In the genomic region with DNA sequence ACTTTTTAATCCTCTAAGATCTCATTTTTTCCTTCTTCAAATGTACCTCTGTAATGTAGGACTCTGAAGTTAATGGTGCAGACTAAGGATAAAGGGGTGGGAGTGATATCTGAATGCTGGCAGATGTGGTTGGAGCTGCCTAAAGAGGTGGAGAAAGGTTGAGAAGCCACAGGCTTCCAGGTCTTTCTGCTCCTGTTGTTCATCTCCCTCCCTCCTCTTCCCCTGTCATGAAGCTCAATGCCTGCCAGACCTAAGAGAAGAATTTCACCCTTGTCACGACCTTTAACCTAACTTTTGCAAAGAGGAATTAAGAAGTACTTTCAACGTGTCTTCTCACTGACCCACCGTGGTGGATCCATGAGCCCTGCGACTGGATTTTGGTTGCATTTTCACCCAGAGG, we compare ENCODE assay signal across 28 mouse cellular contexts.
DNase-seq lines count a peak whose midpoint lies in the region; ATAC-seq and TF ChIP-seq lines count a peak whose summit lies in the region.
"Had no signal": no experiment of that assay in that cellular context is flagged by ENCODE, and none has a peak within 500 bp of the region (broad histone marks: within the 10 kb centered on the region; RNA-seq: fewer than 3 reads in every experiment).

No protein-coding gene starts in this region.

- no peak for TF ChIP-seq POLR2A in lung, adult 2 months (IDR thresholded peaks at IDR 0.05; ENCODE audit: borderline replicate concordance, extremely low read depth, low read depth, low read length)

- ATAC-seq in intestine, postnatal 0 days: no peak
- no peak for ATAC-seq in intestine, embryonic 15.5 days
- ATAC-seq in heart, postnatal 0 days (ENCODE audit: insufficient read depth, low read depth): peak; percentile 62; the same call in 1 of the 2 replicates
- ATAC-seq: forebrain, embryonic 14.5 days; midbrain, embryonic 15.5 days had no signal

- no peaks in the 10 kb centered on the region for H3K9me3 ChIP-seq in intestine, postnatal 0 days (ENCODE audit: control insufficient read depth)
- no peaks in the 10 kb centered on the region for H3K9me3 ChIP-seq in intestine, embryonic 15.5 days
- H3K9me3 ChIP-seq in heart, postnatal 0 days (replicated peaks; ENCODE audit: control insufficient read depth, low read length): no peaks in the 10 kb centered on the region
- H3K9me3 ChIP-seq: embryonic facial prominence, embryonic 12.5 days; hindbrain, embryonic 10.5 days; hindbrain, embryonic 15.5 days; midbrain, embryonic 15.5 days; neural tube, embryonic 15.5 days; stomach, embryonic 15.5 days had no signal

- H3K27ac ChIP-seq in intestine, postnatal 0 days (ENCODE audit: low read depth, low read length): peak overlapping the region; percentile 41; the same call in 1 of the 2 replicates
- no peak overlapping the region for H3K27ac ChIP-seq in intestine, embryonic 15.5 days
- H3K27ac ChIP-seq in heart, postnatal 0 days (ENCODE audit: low read depth): peak overlapping the region; percentile 74
- H3K27ac ChIP-seq: embryonic facial prominence, embryonic 12.5 days; hindbrain, embryonic 10.5 days; hindbrain, embryonic 15.5 days; liver, embryonic 14.5 days; midbrain, embryonic 15.5 days; neural tube, embryonic 15.5 days; stomach, embryonic 15.5 days had no signal

- peak; percentile 85 for DNase-seq in heart, adult 11 months
- DNase-seq in heart, postnatal 14 days: no peak
- peak; percentile 60 for DNase-seq in heart, postnatal 0 days (ENCODE audit: low spot score)
- no peak for DNase-seq in lung, adult 2 months
- no peak for DNase-seq in spleen, postnatal 4 days (ENCODE audit: low spot score in 2 of 2)
- DNase-seq: adrenal gland, adult 8-10 months; cerebellum, adult 8-10 months; cerebellum, postnatal 25 days; gastrocnemius, postnatal 25 days; kidney, adult 9 months; kidney, postnatal 10 days; layer of hippocampus, adult 9-11 months; liver; lung, embryonic 14.5 days; lung, postnatal 14 days; retina, postnatal 1 day; right cerebral cortex, postnatal 14 days had no signal

- H3K4me3 ChIP-seq in intestine, postnatal 0 days (ENCODE audit: low read depth, low read length): no peak overlapping the region
- no peak overlapping the region for H3K4me3 ChIP-seq in intestine, embryonic 15.5 days (replicated peaks)
- H3K4me3 ChIP-seq in heart, postnatal 0 days (ENCODE audit: low read depth, low read length): no peak overlapping the region
- H3K4me3 ChIP-seq in lung, adult 2 months (replicated peaks; ENCODE audit: extremely low read depth, low read depth, low read length): no peak overlapping the region
- H3K4me3 ChIP-seq: embryonic facial prominence, embryonic 12.5 days; hindbrain, embryonic 10.5 days; hindbrain, embryonic 15.5 days; midbrain, embryonic 15.5 days; neural tube, embryonic 15.5 days; stomach, embryonic 15.5 days had no signal

- H3K4me1 ChIP-seq in intestine, postnatal 0 days (replicated peaks; ENCODE audit: control insufficient read depth, insufficient read depth, low read length): peaks cover 11% of the 10 kb centered on the region; the same call in 1 of the 2 replicates
- H3K4me1 ChIP-seq in intestine, embryonic 15.5 days (replicated peaks): peaks cover 8% of the 10 kb centered on the region; the same call in 1 of the 2 replicates
- peaks cover 33% of the 10 kb centered on the region; the same call in 1 of the 2 replicates for H3K4me1 ChIP-seq in heart, postnatal 0 days (ENCODE audit: control insufficient read depth, insufficient read depth)
- peaks cover 10% of the 10 kb centered on the region for H3K4me1 ChIP-seq in lung, adult 2 months (ENCODE audit: control insufficient read depth, insufficient read depth, low read length)
- H3K4me1 ChIP-seq: embryonic facial prominence, embryonic 12.5 days; hindbrain, embryonic 15.5 days; midbrain, embryonic 15.5 days; neural tube, embryonic 15.5 days; stomach, embryonic 15.5 days had no signal

- intact Hi-C loops in heart, postnatal 14 days (cut with DNase I): no loop called here

- H3K27me3 ChIP-seq in intestine, postnatal 0 days (replicated peaks; ENCODE audit: control insufficient read depth, insufficient read depth, low read length): no peaks in the 10 kb centered on the region
- no peaks in the 10 kb centered on the region for H3K27me3 ChIP-seq in intestine, embryonic 15.5 days (replicated peaks)
- H3K27me3 ChIP-seq in heart, postnatal 0 days (ENCODE audit: control insufficient read depth, insufficient read depth, low read length): no peaks in the 10 kb centered on the region
- H3K27me3 ChIP-seq: embryonic facial prominence, embryonic 12.5 days; hindbrain, embryonic 15.5 days; midbrain, embryonic 15.5 days; neural tube, embryonic 15.5 days; stomach, embryonic 15.5 days had no signal

- no peak overlapping the region for H3K4me2 ChIP-seq in intestine, postnatal 0 days (replicated peaks; ENCODE audit: low read depth)
- no peak overlapping the region for H3K4me2 ChIP-seq in intestine, embryonic 15.5 days (replicated peaks)
- no peak overlapping the region for H3K4me2 ChIP-seq in heart, postnatal 0 days (ENCODE audit: low read depth, low read length)
- H3K4me2 ChIP-seq: embryonic facial prominence, embryonic 12.5 days; hindbrain, embryonic 15.5 days; lung, embryonic 14.5 days; midbrain, embryonic 15.5 days; neural tube, embryonic 15.5 days; stomach, embryonic 15.5 days had no signal

- no peaks in the 10 kb centered on the region for H3K36me3 ChIP-seq in intestine, postnatal 0 days (ENCODE audit: control insufficient read depth, insufficient read depth)
- H3K36me3 ChIP-seq in intestine, embryonic 15.5 days: no peaks in the 10 kb centered on the region
- H3K36me3 ChIP-seq in heart, postnatal 0 days (replicated peaks; ENCODE audit: control insufficient read depth, insufficient read depth, low read length): no peaks in the 10 kb centered on the region
- H3K36me3 ChIP-seq: embryonic facial prominence, embryonic 12.5 days; G1E; hindbrain, embryonic 10.5 days; hindbrain, embryonic 15.5 days; midbrain, embryonic 15.5 days; neural tube, embryonic 15.5 days; stomach, embryonic 15.5 days had no signal

- WGBS in intestine, postnatal 0 days: 68% methylated on average over 4 of the region's 4 CpGs
- WGBS in intestine, embryonic 15.5 days: 48% methylated on average over 4 of the region's 4 CpGs
- 26% methylated on average over 4 of the region's 4 CpGs for WGBS in heart, postnatal 0 days
- WGBS in lung, adult 2 months: 54% methylated on average over 4 of the region's 4 CpGs

- no peak overlapping the region for H3K9ac ChIP-seq in intestine, postnatal 0 days (ENCODE audit: low read depth, low read length)
- no peak overlapping the region for H3K9ac ChIP-seq in intestine, embryonic 15.5 days
- no peak overlapping the region for H3K9ac ChIP-seq in heart, postnatal 0 days (replicated peaks; ENCODE audit: low read depth, low read length)
- H3K9ac ChIP-seq: embryonic facial prominence, embryonic 12.5 days; hindbrain, embryonic 15.5 days; liver, embryonic 14.5 days; lung, embryonic 14.5 days; midbrain, embryonic 15.5 days; neural tube, embryonic 15.5 days; stomach, embryonic 15.5 days had no signal

- TF ChIP-seq EP300 in heart, postnatal 0 days (IDR thresholded peaks at IDR 0.05; ENCODE audit: low read depth): no peak

- no peak for TF ChIP-seq CTCF in intestine, postnatal 0 days (IDR thresholded peaks at IDR 0.05; ENCODE audit: low read depth)
- no peak for TF ChIP-seq CTCF in heart, postnatal 0 days (IDR thresholded peaks at IDR 0.05; ENCODE audit: low read depth)
- no peak for TF ChIP-seq CTCF in lung, adult 2 months (IDR thresholded peaks at IDR 0.05; ENCODE audit: insufficient read depth, low read length)

Comparison
In these comparisons a context has a peak if more than half of its experiments do, and no peak if none do; other contexts are left out.
1. DNase-seq: peak in heart, adult 11 months (single experiment) and heart, postnatal 0 days (single experiment); none in heart, postnatal 14 days (0 of 2), lung, adult 2 months (single experiment) and spleen, postnatal 4 days (0 of 2).